Mouse (Mus musculus): Measurements from ENCODE around the gene Bglap. TPM values are rescaled to one million over a fixed set of nuclear protein-coding genes. Genes with fewer than 3 reads are reported as not detected.

The Bglap gene
- polyA plus RNA-seq, 1 experiment: 0.63 TPM

GRCm38 (mm10) chr3:88354396-88355165 lies 29.7 kb downstream of the Bglap start:
- TF ChIP-seq POLR2A (IDR thresholded peaks at IDR 0.05; ENCODE audit: borderline replicate concordance, extremely low read depth, insufficient read depth, insufficient read length, poor library complexity, severe bottlenecking) (no peak), CTCF (IDR thresholded peaks at IDR 0.05; ENCODE audit: borderline replicate concordance, extremely low read depth, insufficient read depth, insufficient read length) (no peak)
- DNase-seq (ENCODE audit: low read depth): no peak

GRCm38 (mm10) chr3:88352907-88353306 lies 31.4 kb downstream of the Bglap start:
- no peak for DNase-seq (ENCODE audit: low read depth)
- TF ChIP-seq CTCF (IDR thresholded peaks at IDR 0.05; ENCODE audit: borderline replicate concordance, extremely low read depth, insufficient read depth, insufficient read length): no peak
- no peak for TF ChIP-seq POLR2A (IDR thresholded peaks at IDR 0.05; ENCODE audit: borderline replicate concordance, extremely low read depth, insufficient read depth, insufficient read length, poor library complexity, severe bottlenecking)

- DNase-seq (ENCODE audit: low read depth): no peak
- TF ChIP-seq POLR2A (IDR thresholded peaks at IDR 0.05; ENCODE audit: borderline replicate concordance, extremely low read depth, insufficient read depth, insufficient read length, poor library complexity, severe bottlenecking): no peak
- TF ChIP-seq CTCF (IDR thresholded peaks at IDR 0.05; ENCODE audit: borderline replicate concordance, extremely low read depth, insufficient read depth, insufficient read length): no peak
Observed at GRCm38 (mm10) chr3:88350732-88351131, 33.5 kb downstream of the Bglap start.

- no peak for DNase-seq (ENCODE audit: low read depth)
- no peak for TF ChIP-seq POLR2A (IDR thresholded peaks at IDR 0.05; ENCODE audit: borderline replicate concordance, extremely low read depth, insufficient read depth, insufficient read length, poor library complexity, severe bottlenecking)
- no peak for TF ChIP-seq CTCF (IDR thresholded peaks at IDR 0.05; ENCODE audit: borderline replicate concordance, extremely low read depth, insufficient read depth, insufficient read length)
Observed at GRCm38 (mm10) chr3:88339006-88339405, 45.3 kb downstream of the Bglap start.

GRCm38 (mm10) chr3:88338316-88338715 lies 45.9 kb downstream of the Bglap start:
- TF ChIP-seq POLR2A (IDR thresholded peaks at IDR 0.05; ENCODE audit: borderline replicate concordance, extremely low read depth, insufficient read depth, insufficient read length, poor library complexity, severe bottlenecking) (no peak), CTCF (IDR thresholded peaks at IDR 0.05; ENCODE audit: borderline replicate concordance, extremely low read depth, insufficient read depth, insufficient read length) (no peak)
- no peak for DNase-seq (ENCODE audit: low read depth)

GRCm38 (mm10) chr3:88337367-88338020 lies 46.8 kb downstream of the Bglap start:
- no peak for TF ChIP-seq POLR2A (IDR thresholded peaks at IDR 0.05; ENCODE audit: borderline replicate concordance, extremely low read depth, insufficient read depth, insufficient read length, poor library complexity, severe bottlenecking)
- TF ChIP-seq CTCF (IDR thresholded peaks at IDR 0.05; ENCODE audit: borderline replicate concordance, extremely low read depth, insufficient read depth, insufficient read length): no peak
- no peak for DNase-seq (ENCODE audit: low read depth)

GRCm38 (mm10) chr3:88336058-88337013 lies 47.9 kb downstream of the Bglap start, which contains the start of the genes Tmem79 and Smg5:
Gene Tmem79 (minus strand): TSS chr3:88336148.
Gene Smg5 (plus strand): TSS chr3:88336260.
- DNase-seq (ENCODE audit: low read depth): peak; percentile 98
- TF ChIP-seq POLR2A (IDR thresholded peaks at IDR 0.05; ENCODE audit: borderline replicate concordance, extremely low read depth, insufficient read depth, insufficient read length, poor library complexity, severe bottlenecking): peak; percentile 97
- TF ChIP-seq CTCF (IDR thresholded peaks at IDR 0.05; ENCODE audit: borderline replicate concordance, extremely low read depth, insufficient read depth, insufficient read length): no peak

GRCm38 (mm10) chr3:88335436-88336053 lies 48.7 kb downstream of the Bglap start:
- TF ChIP-seq CTCF (IDR thresholded peaks at IDR 0.05; ENCODE audit: borderline replicate concordance, extremely low read depth, insufficient read depth, insufficient read length) (no peak), POLR2A (IDR thresholded peaks at IDR 0.05; ENCODE audit: borderline replicate concordance, extremely low read depth, insufficient read depth, insufficient read length, poor library complexity, severe bottlenecking) (no peak)
- DNase-seq (ENCODE audit: low read depth): no peak

- no peak for DNase-seq (ENCODE audit: low read depth)
- TF ChIP-seq CTCF (IDR thresholded peaks at IDR 0.05; ENCODE audit: borderline replicate concordance, extremely low read depth, insufficient read depth, insufficient read length): no peak
- TF ChIP-seq POLR2A (IDR thresholded peaks at IDR 0.05; ENCODE audit: borderline replicate concordance, extremely low read depth, insufficient read depth, insufficient read length, poor library complexity, severe bottlenecking): no peak
Observed at GRCm38 (mm10) chr3:88334902-88335435, 49.3 kb downstream of the Bglap start.

- TF ChIP-seq POLR2A (IDR thresholded peaks at IDR 0.05; ENCODE audit: borderline replicate concordance, extremely low read depth, insufficient read depth, insufficient read length, poor library complexity, severe bottlenecking) (no peak), CTCF (IDR thresholded peaks at IDR 0.05; ENCODE audit: borderline replicate concordance, extremely low read depth, insufficient read depth, insufficient read length) (no peak)
- no peak for DNase-seq (ENCODE audit: low read depth)
Observed at GRCm38 (mm10) chr3:88334029-88334658, 50.1 kb downstream of the Bglap start.

Other genes with a start within 250 kb of the Bglap start
- 46.2 and 54.8 TPM in 2 replicates for gene Mef2d, start 242.1 kb downstream of the Bglap start, polyA plus RNA-seq (2012; rRNA removed)
- gene Rhbg, start 129.8 kb downstream of the Bglap start, polyA plus RNA-seq (2012; rRNA removed): 0.45 and 0.73 TPM in 2 replicates
- gene Gm38392, start 97.3 kb downstream of the Bglap start, polyA plus RNA-seq (2012; rRNA removed): 0.11 TPM in 1 of 2 replicates, not detected in the other
- gene Tsacc, start 87.5 kb downstream of the Bglap start, polyA plus RNA-seq (2012; rRNA removed): 3.0 and 3.6 TPM in 2 replicates
- 337 and 373 TPM in 2 replicates for gene Cct3, start 87.3 kb downstream of the Bglap start, polyA plus RNA-seq (2012; rRNA removed)
- gene Glmp, start 59.4 kb downstream of the Bglap start, polyA plus RNA-seq (2012; rRNA removed): 65.4 and 74.5 TPM in 2 replicates
- gene Tmem79, start 48.3 kb downstream of the Bglap start, polyA plus RNA-seq (2012; rRNA removed): 1.7 and 1.8 TPM in 2 replicates
- 108 and 120 TPM in 2 replicates for gene Smg5, start 48.2 kb downstream of the Bglap start, polyA plus RNA-seq (2012; rRNA removed)
- gene Paqr6, start 19.9 kb downstream of the Bglap start, polyA plus RNA-seq (2012; rRNA removed): 1.7 and 2.4 TPM in 2 replicates
- gene Bglap3, start 11.7 kb downstream of the Bglap start, polyA plus RNA-seq (2012; rRNA removed): 0.08 and 0.28 TPM in 2 replicates
- gene Bglap2, start 5.8 kb downstream of the Bglap start, polyA plus RNA-seq (2012; rRNA removed): 1.2 TPM in 1 of 2 replicates, not detected in the other
- gene Pmf1, start 25.9 kb upstream of the Bglap start, polyA plus RNA-seq (2012; rRNA removed): 35.5 and 60.7 TPM in 2 replicates
- 39.6 and 41.6 TPM in 2 replicates for gene Slc25a44, start 40.7 kb upstream of the Bglap start, polyA plus RNA-seq (2012; rRNA removed)
- 57.1 and 57.6 TPM in 2 replicates for gene Sema4a, start 76.7 kb upstream of the Bglap start, polyA plus RNA-seq (2012; rRNA removed)
- gene Lmna, start 125.5 kb upstream of the Bglap start, polyA plus RNA-seq (2012; rRNA removed): 33.2 and 39.5 TPM in 2 replicates
- gene Mex3a, start 147.9 kb upstream of the Bglap start, polyA plus RNA-seq (2012; rRNA removed): 93.2 and 103 TPM in 2 replicates
- 1.7 and 2.4 TPM in 2 replicates for gene Rab25, start 163.8 kb upstream of the Bglap start, polyA plus RNA-seq (2012; rRNA removed)
- gene Lamtor2, start 168.6 kb upstream of the Bglap start, polyA plus RNA-seq (2012; rRNA removed): 121 and 122 TPM in 2 replicates
- gene Ubqln4, start 169.3 kb upstream of the Bglap start, polyA plus RNA-seq (2012; rRNA removed): 108 and 113 TPM in 2 replicates
- gene Ssr2, start 191.4 kb upstream of the Bglap start, polyA plus RNA-seq (2012; rRNA removed): 170 and 185 TPM in 2 replicates
- 106 and 137 TPM in 2 replicates for gene Arhgef2, start 221.5 kb upstream of the Bglap start, polyA plus RNA-seq (2012; rRNA removed)

Data from brain, embryonic 14.5 days (tissue).